Mouse (Mus musculus): ENCODE measurements at regions not wholly inside any gene's neighbourhood (a gene's known extent, or its start where the extent isn't known, plus 50 kb on each side); places are given as distances from the start of the nearest gene placed in this dataset.

- Histone ChIP-seq H3K36me3 (ENCODE audit: control insufficient read depth, insufficient read depth, low read length) (no peaks in the 10 kb centered on the region), H3K4me3 (ENCODE audit: low read depth, low read length) (no peak overlapping the region), H3K4me1 (replicated peaks; ENCODE audit: control insufficient read depth, insufficient read depth, low read length) (no peaks in the 10 kb centered on the region), H3K27me3 (ENCODE audit: control insufficient read depth, insufficient read depth, low read length) (no peaks in the 10 kb centered on the region), H3K9me3 (ENCODE audit: control insufficient read depth, low read length) (no peaks in the 10 kb centered on the region), H3K9ac (ENCODE audit: low read length) (no peak overlapping the region), H3K27ac (ENCODE audit: low read depth, low read length) (no peak overlapping the region), H3K4me2 (ENCODE audit: low read depth, low read length, severe bottlenecking) (no peak overlapping the region)
- 92% methylated on average over 1 of the region's 1 CpGs for WGBS
- DNase-seq (ENCODE audit: low spot score) = no peak
- ATAC-seq (replicated peaks; ENCODE audit: low FRiP score) = no peak
Observed at GRCm38 (mm10) chr10:108016552-108016951, 104.6 kb upstream of the Otogl start.

GRCm38 (mm10) chr10:107994836-107995585, 83.1 kb upstream of the Otogl start:
- ATAC-seq (replicated peaks; ENCODE audit: low FRiP score) = no peak
- H3K9me3 ChIP-seq (ENCODE audit: control insufficient read depth, low read length) = no peaks in the 10 kb centered on the region
- no peak overlapping the region for H3K27ac ChIP-seq (ENCODE audit: low read depth, low read length)
- no peaks in the 10 kb centered on the region for H3K27me3 ChIP-seq (ENCODE audit: control insufficient read depth, insufficient read depth, low read length)
- no peak overlapping the region for H3K4me3 ChIP-seq (ENCODE audit: low read depth, low read length)
- WGBS = 86% methylated on average over 2 of the region's 2 CpGs
- H3K9ac ChIP-seq (ENCODE audit: low read length) = no peak overlapping the region
- no peaks in the 10 kb centered on the region for H3K36me3 ChIP-seq (ENCODE audit: control insufficient read depth, insufficient read depth, low read length)
- no peaks in the 10 kb centered on the region for H3K4me1 ChIP-seq (replicated peaks; ENCODE audit: control insufficient read depth, insufficient read depth, low read length)
- no peak overlapping the region for H3K4me2 ChIP-seq (ENCODE audit: low read depth, low read length, severe bottlenecking)
- no peak for DNase-seq (ENCODE audit: low spot score)

GRCm38 (mm10) chr10:107992621-107993020, 80.7 kb upstream of the Otogl start:
- DNase-seq (ENCODE audit: low spot score) = no peak
- Histone ChIP-seq H3K4me2 (ENCODE audit: low read depth, low read length, severe bottlenecking) (no peak overlapping the region), H3K4me1 (replicated peaks; ENCODE audit: control insufficient read depth, insufficient read depth, low read length) (no peaks in the 10 kb centered on the region), H3K27me3 (ENCODE audit: control insufficient read depth, insufficient read depth, low read length) (no peaks in the 10 kb centered on the region), H3K27ac (ENCODE audit: low read depth, low read length) (no peak overlapping the region), H3K4me3 (ENCODE audit: low read depth, low read length) (no peak overlapping the region), H3K9ac (ENCODE audit: low read length) (no peak overlapping the region), H3K36me3 (ENCODE audit: control insufficient read depth, insufficient read depth, low read length) (no peaks in the 10 kb centered on the region), H3K9me3 (ENCODE audit: control insufficient read depth, low read length) (no peaks in the 10 kb centered on the region)
- 86% methylated on average over 3 of the region's 3 CpGs for WGBS
- ATAC-seq (replicated peaks; ENCODE audit: low FRiP score) = no peak

- ATAC-seq (replicated peaks; ENCODE audit: low FRiP score) = no peak
- Histone ChIP-seq H3K27me3 (ENCODE audit: control insufficient read depth, insufficient read depth, low read length) (no peaks in the 10 kb centered on the region), H3K4me3 (ENCODE audit: low read depth, low read length) (no peak overlapping the region), H3K4me2 (ENCODE audit: low read depth, low read length, severe bottlenecking) (no peak overlapping the region), H3K9ac (ENCODE audit: low read length) (no peak overlapping the region), H3K4me1 (replicated peaks; ENCODE audit: control insufficient read depth, insufficient read depth, low read length) (no peaks in the 10 kb centered on the region), H3K36me3 (ENCODE audit: control insufficient read depth, insufficient read depth, low read length) (no peaks in the 10 kb centered on the region), H3K27ac (ENCODE audit: low read depth, low read length) (no peak overlapping the region), H3K9me3 (ENCODE audit: control insufficient read depth, low read length) (no peaks in the 10 kb centered on the region)
- no peak for DNase-seq (ENCODE audit: low spot score)
- WGBS = 88% methylated on average over 3 of the region's 3 CpGs
Observed at GRCm38 (mm10) chr10:107990557-107990956, 78.6 kb upstream of the Otogl start.

GRCm38 (mm10) chr10:107989913-107990312, 78.0 kb upstream of the Otogl start:
- Histone ChIP-seq H3K9me3 (ENCODE audit: control insufficient read depth, low read length) (no peaks in the 10 kb centered on the region), H3K4me3 (ENCODE audit: low read depth, low read length) (no peak overlapping the region), H3K27ac (ENCODE audit: low read depth, low read length) (no peak overlapping the region), H3K4me1 (replicated peaks; ENCODE audit: control insufficient read depth, insufficient read depth, low read length) (no peaks in the 10 kb centered on the region), H3K4me2 (ENCODE audit: low read depth, low read length, severe bottlenecking) (no peak overlapping the region), H3K36me3 (ENCODE audit: control insufficient read depth, insufficient read depth, low read length) (no peaks in the 10 kb centered on the region), H3K9ac (ENCODE audit: low read length) (no peak overlapping the region), H3K27me3 (ENCODE audit: control insufficient read depth, insufficient read depth, low read length) (no peaks in the 10 kb centered on the region)
- 90% methylated on average over 2 of the region's 2 CpGs for WGBS
- no peak for DNase-seq (ENCODE audit: low spot score)
- ATAC-seq (replicated peaks; ENCODE audit: low FRiP score) = no peak

GRCm38 (mm10) chr10:107982632-107983031, 70.7 kb upstream of the Otogl start:
- H3K9me3 ChIP-seq (ENCODE audit: control insufficient read depth, low read length) = no peaks in the 10 kb centered on the region
- 72% methylated on average over 5 of the region's 5 CpGs for WGBS
- no peaks in the 10 kb centered on the region for H3K36me3 ChIP-seq (ENCODE audit: control insufficient read depth, insufficient read depth, low read length)
- H3K4me3 ChIP-seq (ENCODE audit: low read depth, low read length) = no peak overlapping the region
- ATAC-seq (replicated peaks; ENCODE audit: low FRiP score) = 0 out of 2 replicates have a peak, but pooled peaks have one; percentile 21
- H3K4me2 ChIP-seq (ENCODE audit: low read depth, low read length, severe bottlenecking) = no peak overlapping the region
- H3K27ac ChIP-seq (ENCODE audit: low read depth, low read length) = no peak overlapping the region
- H3K4me1 ChIP-seq (replicated peaks; ENCODE audit: control insufficient read depth, insufficient read depth, low read length) = no peaks in the 10 kb centered on the region
- no peaks in the 10 kb centered on the region for H3K27me3 ChIP-seq (ENCODE audit: control insufficient read depth, insufficient read depth, low read length)
- no peak for DNase-seq (ENCODE audit: low spot score)
- no peak overlapping the region for H3K9ac ChIP-seq (ENCODE audit: low read length)

- Histone ChIP-seq H3K27ac (ENCODE audit: low read depth, low read length) (no peak overlapping the region), H3K4me1 (replicated peaks; ENCODE audit: control insufficient read depth, insufficient read depth, low read length) (no peaks in the 10 kb centered on the region), H3K4me2 (ENCODE audit: low read depth, low read length, severe bottlenecking) (no peak overlapping the region), H3K27me3 (ENCODE audit: control insufficient read depth, insufficient read depth, low read length) (no peaks in the 10 kb centered on the region), H3K4me3 (ENCODE audit: low read depth, low read length) (no peak overlapping the region), H3K9me3 (ENCODE audit: control insufficient read depth, low read length) (no peaks in the 10 kb centered on the region), H3K9ac (ENCODE audit: low read length) (no peak overlapping the region), H3K36me3 (ENCODE audit: control insufficient read depth, insufficient read depth, low read length) (no peaks in the 10 kb centered on the region)
- no peak for DNase-seq (ENCODE audit: low spot score)
- ATAC-seq (replicated peaks; ENCODE audit: low FRiP score) = no peak
- 95% methylated on average over 1 of the region's 1 CpGs for WGBS
Observed at GRCm38 (mm10) chr10:107982082-107982481, 70.1 kb upstream of the Otogl start.

GRCm38 (mm10) chr10:107976392-107976965, 64.5 kb upstream of the Otogl start:
- Histone ChIP-seq H3K4me2 (ENCODE audit: low read depth, low read length, severe bottlenecking) (no peak overlapping the region), H3K9me3 (ENCODE audit: control insufficient read depth, low read length) (no peaks in the 10 kb centered on the region), H3K4me1 (replicated peaks; ENCODE audit: control insufficient read depth, insufficient read depth, low read length) (no peaks in the 10 kb centered on the region), H3K36me3 (ENCODE audit: control insufficient read depth, insufficient read depth, low read length) (no peaks in the 10 kb centered on the region), H3K27me3 (ENCODE audit: control insufficient read depth, insufficient read depth, low read length) (no peaks in the 10 kb centered on the region), H3K9ac (ENCODE audit: low read length) (no peak overlapping the region), H3K4me3 (ENCODE audit: low read depth, low read length) (no peak overlapping the region), H3K27ac (ENCODE audit: low read depth, low read length) (no peak overlapping the region)
- WGBS = 89% methylated on average over 3 of the region's 3 CpGs
- no peak for DNase-seq (ENCODE audit: low spot score)
- 0 out of 2 replicates have a peak, but pooled peaks have one; percentile 27 for ATAC-seq (replicated peaks; ENCODE audit: low FRiP score)

GRCm38 (mm10) chr10:107971748-107972147, 59.8 kb upstream of the Otogl start:
- ATAC-seq (replicated peaks; ENCODE audit: low FRiP score) = no peak
- H3K27ac ChIP-seq (ENCODE audit: low read depth, low read length) = no peak overlapping the region

More at GRCm38 (mm10) chr10:107971748-107972147, 59.8 kb upstream of the Otogl start:
- H3K9me3 ChIP-seq (ENCODE audit: control insufficient read depth, low read length) = no peaks in the 10 kb centered on the region
- H3K4me2 ChIP-seq (ENCODE audit: low read depth, low read length, severe bottlenecking) = no peak overlapping the region
- no peaks in the 10 kb centered on the region for H3K4me1 ChIP-seq (replicated peaks; ENCODE audit: control insufficient read depth, insufficient read depth, low read length)
- H3K9ac ChIP-seq (ENCODE audit: low read length) = no peak overlapping the region
- H3K36me3 ChIP-seq (ENCODE audit: control insufficient read depth, insufficient read depth, low read length) = no peaks in the 10 kb centered on the region
- H3K27me3 ChIP-seq (ENCODE audit: control insufficient read depth, insufficient read depth, low read length) = no peaks in the 10 kb centered on the region
- no peak for DNase-seq (ENCODE audit: low spot score)
- H3K4me3 ChIP-seq (ENCODE audit: low read depth, low read length) = no peak overlapping the region
